Mouse (Mus musculus) limb, embryonic 11.5 days (tissue): ENCODE results near the gene Prkca. TPM values are rescaled to one million over a fixed set of nuclear protein-coding genes. Genes with fewer than 3 reads are reported as not detected.

ENCODE experiments used
- ATAC-seq: fragments of 200-750 bp; cut with Nextera tagmentation; 2 replicates; pipeline ENCODE4 v1.8.0; 2017; ENCODE audit warnings: low read depth; ENCODE audit not compliant: insufficient number of reproducible peaks, low FRiP score, low TSS enrichment
- DNase-seq: peaks from one replicate; pipeline ENCODE4 v3.0.0-alpha.2; 2015; ENCODE audit warnings: low spot score
- H3K27ac ChIP-seq: fragments of 300-500 bp; sonication (generic); replicated peaks from 2 replicates; pipeline ENCODE4 v1.5.1; 2014; ENCODE audit warnings: low read depth, mild to moderate bottlenecking, low read length
- H3K27me3 ChIP-seq: fragments of 300-500 bp; sonication (generic); 2 replicates; pipeline ENCODE4 v1.6.1; 2014; ENCODE audit warnings: mild to moderate bottlenecking, low read length, mixed read lengths; ENCODE audit not compliant: control insufficient read depth, insufficient read depth
- H3K36me3 ChIP-seq: fragments of 300-500 bp; sonication (generic); 2 replicates; pipeline ENCODE4 v1.6.1; 2014; ENCODE audit warnings: mild to moderate bottlenecking, low read length, moderate library complexity, mixed read lengths; ENCODE audit not compliant: control insufficient read depth, insufficient read depth
- H3K4me1 ChIP-seq: fragments of 300-500 bp; sonication (generic); 2 replicates; pipeline ENCODE4 v1.6.1; 2014; ENCODE audit warnings: low read length, mixed read lengths; ENCODE audit not compliant: control insufficient read depth, insufficient read depth
- H3K4me2 ChIP-seq: fragments of 300-500 bp; sonication (generic); 2 replicates; pipeline ENCODE4 v1.6.1; 2014; ENCODE audit warnings: low read depth, mild to moderate bottlenecking, moderate library complexity; ENCODE audit not compliant: severe bottlenecking
- H3K4me3 ChIP-seq: fragments of 300-500 bp; sonication (generic); 2 replicates; pipeline ENCODE4 v1.5.1; 2014; ENCODE audit warnings: low read depth, low read length
- H3K9ac ChIP-seq: fragments of 300-500 bp; sonication (generic); 2 replicates; pipeline ENCODE4 v1.6.1; 2014; ENCODE audit warnings: mild to moderate bottlenecking, low read length
- H3K9me3 ChIP-seq: fragments of 300-500 bp; sonication (generic); 2 replicates; pipeline ENCODE4 v1.6.1; 2016; ENCODE audit warnings: low read length; ENCODE audit not compliant: control insufficient read depth
- WGBS: fragments of 180-500 bp; shearing (Covaris S2); extraction: QIAGEN DNeasy Blood & Tissue Kit; methylation state at CpG from one replicate; pipeline ENCODE4 v1.1.7; 2014; 5-methylcytosine and 5-hydroxymethylcytosine counted together
- polyA plus RNA-seq: library from polyadenylated mRNA; unstranded; fragments of >200 nt; fragmentation: Nextera tagmentation; extraction: Ambion mirVana; gene quantifications from 2 replicates; pipeline ENCODE4 v1.2.1, GENCODE M21; 2014

Gene Prkca
- polyA plus RNA-seq, 1 experiment from 2014 or later, result 6.3 TPM

DNA sequence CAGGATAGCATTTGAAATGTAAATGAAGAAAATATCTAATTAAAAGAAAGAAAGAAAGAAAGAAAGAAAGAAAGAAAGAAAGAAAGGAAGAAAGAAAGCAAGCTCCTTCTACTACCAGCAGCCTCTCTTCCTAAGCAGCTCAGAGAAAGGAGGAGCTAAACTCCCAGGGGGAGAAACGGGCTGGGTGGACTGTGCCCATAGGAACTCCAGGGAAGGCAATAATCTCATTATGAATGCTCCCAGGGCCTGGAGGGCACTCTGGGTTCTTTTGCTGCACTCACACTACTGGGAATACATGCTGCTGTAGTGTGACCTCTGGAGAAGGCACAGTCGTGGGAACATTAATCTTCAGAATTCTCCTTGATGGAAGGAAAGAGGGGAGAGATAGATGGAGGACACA is 107.5 kb downstream of the Prkca start:
- Histone ChIP-seq H3K4me2 (no peak overlapping the region), H3K4me3 (no peak overlapping the region), H3K4me1 (peaks cover 18% of the 10 kb centered on the region), H3K36me3 (no peaks in the 10 kb centered on the region), H3K27me3 (no peaks in the 10 kb centered on the region), H3K9ac (no peak overlapping the region), H3K27ac (no peak overlapping the region), H3K9me3 (no peaks in the 10 kb centered on the region)
- 26% methylated on average over 2 of the region's 2 CpGs for WGBS
- ATAC-seq, result no peak
- DNase-seq, result no peak

DNA sequence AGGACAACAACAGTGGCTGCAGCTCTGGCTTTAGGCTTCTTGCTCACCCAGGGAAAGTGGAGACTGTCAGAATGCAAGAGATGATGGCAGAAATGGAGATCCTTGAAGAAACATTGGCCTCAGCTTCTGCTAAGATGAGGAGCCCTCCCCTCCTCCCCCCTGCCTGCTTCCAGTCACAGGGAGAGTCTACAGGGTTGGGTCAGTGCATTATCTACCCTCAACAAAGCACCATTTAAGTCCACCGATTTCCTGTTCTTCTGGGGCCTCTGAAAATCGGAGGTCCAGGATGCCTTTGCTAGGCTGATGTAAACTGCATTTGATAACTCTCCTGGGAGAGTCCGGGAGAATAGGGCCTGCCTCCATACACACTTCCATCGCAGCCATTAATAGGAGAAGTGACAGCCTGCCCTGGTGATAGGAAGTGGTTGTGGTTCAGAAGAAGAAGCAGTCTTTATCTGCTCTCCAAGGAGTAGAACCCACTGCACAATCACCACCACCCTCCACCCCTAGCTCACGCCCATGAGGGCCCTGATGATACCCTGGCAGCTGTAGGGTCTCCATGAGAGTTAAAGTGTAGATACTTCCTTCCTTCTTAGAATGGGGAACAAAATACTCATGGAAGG is 108.5 kb downstream of the Prkca start:
- Histone ChIP-seq H3K9me3 (no peaks in the 10 kb centered on the region), H3K4me3 (no peak overlapping the region), H3K27me3 (no peaks in the 10 kb centered on the region), H3K4me2 (no peak overlapping the region), H3K4me1 (peaks cover 18% of the 10 kb centered on the region), H3K9ac (no peak overlapping the region), H3K36me3 (no peaks in the 10 kb centered on the region), H3K27ac (no peak overlapping the region)
- 78% methylated on average over 5 of the region's 5 CpGs for WGBS
- no peak for DNase-seq
- no peak for ATAC-seq

DNA sequence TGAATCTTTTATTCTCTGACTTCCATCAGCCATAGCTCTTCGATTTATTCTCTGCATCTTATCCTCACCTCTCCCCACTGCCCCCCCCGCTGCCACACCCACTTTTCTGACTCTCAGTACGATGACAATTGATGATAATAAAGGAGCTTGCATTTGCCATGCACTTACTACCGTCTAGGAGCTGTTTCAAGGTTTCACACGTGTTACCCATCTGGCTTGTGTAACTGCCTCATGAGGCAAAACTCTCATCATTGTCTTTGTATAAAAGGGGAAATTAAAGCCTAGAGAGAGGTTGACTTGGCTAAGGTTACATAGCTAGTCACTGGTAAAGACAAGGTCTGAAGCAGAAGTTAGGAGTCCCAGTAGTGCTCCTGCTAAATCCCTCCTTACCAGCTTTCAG is 110.7 kb downstream of the Prkca start:
- Histone ChIP-seq H3K4me2 (no peak overlapping the region), H3K4me3 (no peak overlapping the region), H3K9me3 (no peaks in the 10 kb centered on the region), H3K4me1 (peaks cover 7% of the 10 kb centered on the region), H3K27me3 (no peaks in the 10 kb centered on the region), H3K36me3 (no peaks in the 10 kb centered on the region), H3K9ac (no peak overlapping the region), H3K27ac (no peak overlapping the region)
- no peak for ATAC-seq
- no peak for DNase-seq
- 74% methylated on average over 5 of the region's 5 CpGs for WGBS

- Histone ChIP-seq H3K9ac (no peak overlapping the region), H3K9me3 (no peaks in the 10 kb centered on the region), H3K36me3 (no peaks in the 10 kb centered on the region), H3K27ac (no peak overlapping the region), H3K4me2 (no peak overlapping the region), H3K4me3 (no peak overlapping the region), H3K4me1 (peaks cover 3% of the 10 kb centered on the region; the same call in 1 of the 2 replicates), H3K27me3 (no peaks in the 10 kb centered on the region)
- WGBS, result 93% methylated on average over 4 of the region's 4 CpGs
- no peak for ATAC-seq
- DNase-seq, result no peak
Measured at GRCm38 (mm10) chr11:108230101-108230500, 113.6 kb downstream of the Prkca start.

DNA sequence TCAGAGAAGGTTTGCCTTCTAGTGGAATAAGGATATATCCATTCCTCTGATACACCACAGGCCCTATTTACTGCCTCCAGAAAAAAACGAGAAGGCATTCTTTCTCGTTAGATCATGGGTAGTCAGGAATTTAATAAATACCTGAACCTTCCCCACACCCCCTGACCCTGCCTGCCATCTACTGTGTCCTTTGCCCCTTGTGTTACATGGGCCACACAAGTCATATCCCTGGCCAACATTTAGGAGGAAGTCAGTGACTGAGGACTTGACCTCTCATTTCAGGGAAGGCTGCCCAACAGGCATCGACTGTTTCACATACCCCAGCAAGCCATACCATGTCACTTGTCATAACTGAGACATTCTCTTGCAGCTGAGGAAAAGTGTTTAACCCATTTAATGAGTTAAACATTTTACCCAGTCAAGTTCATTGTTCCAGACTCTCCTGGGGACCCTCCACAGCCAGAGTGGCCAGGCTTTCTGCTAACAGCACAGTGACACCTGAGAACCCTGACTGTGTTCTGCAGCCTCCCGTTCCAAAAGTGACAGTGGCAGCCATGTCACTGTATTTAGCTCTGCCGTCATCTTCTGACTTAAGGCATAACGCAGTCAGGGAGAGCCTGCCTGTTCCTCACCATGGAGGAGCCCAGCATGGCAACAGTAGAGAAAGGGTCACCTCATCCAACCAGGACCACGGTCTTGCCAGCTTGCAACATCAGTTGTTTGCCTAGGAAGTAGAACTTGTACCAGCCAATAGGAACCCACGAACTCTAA is 114.4 kb downstream of the Prkca start:
- Histone ChIP-seq H3K4me1 (peaks cover 3% of the 10 kb centered on the region; the same call in 1 of the 2 replicates), H3K27ac (no peak overlapping the region), H3K36me3 (no peaks in the 10 kb centered on the region), H3K4me3 (no peak overlapping the region), H3K9ac (no peak overlapping the region), H3K9me3 (no peaks in the 10 kb centered on the region), H3K4me2 (no peak overlapping the region), H3K27me3 (no peaks in the 10 kb centered on the region)
- WGBS, result 66% methylated on average over 8 of the region's 8 CpGs
- ATAC-seq (no peak), DNase-seq (no peak)

DNA sequence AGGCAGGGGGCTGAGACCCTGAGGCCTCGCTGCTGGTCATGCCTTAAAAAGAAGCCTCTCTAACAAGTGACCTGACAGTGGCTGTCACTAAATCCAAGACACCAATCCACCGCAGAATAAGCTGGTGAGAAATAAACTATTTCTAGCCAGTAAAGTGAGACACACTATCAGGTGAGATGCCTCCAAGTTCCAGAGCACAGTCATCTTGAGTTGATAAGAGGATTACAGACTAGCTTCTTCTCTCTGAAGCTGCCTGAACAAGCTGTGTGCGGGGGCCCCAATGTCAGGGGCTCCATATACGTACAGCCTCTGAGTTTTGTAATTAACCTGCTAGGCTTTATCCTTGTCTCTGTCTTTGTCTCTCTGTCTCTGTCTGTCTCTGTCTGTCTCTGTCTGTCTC is 115.2 kb downstream of the Prkca start:
- no peaks in the 10 kb centered on the region for H3K9me3 ChIP-seq
- no peak overlapping the region for H3K9ac ChIP-seq
- WGBS, result 84% methylated on average over 4 of the region's 4 CpGs
- no peak overlapping the region for H3K27ac ChIP-seq
- no peaks in the 10 kb centered on the region for H3K36me3 ChIP-seq
- no peak overlapping the region for H3K4me2 ChIP-seq
- no peak overlapping the region for H3K4me3 ChIP-seq
- ATAC-seq, result no peak
- DNase-seq, result no peak
- peaks cover 4% of the 10 kb centered on the region for H3K4me1 ChIP-seq
- H3K27me3 ChIP-seq, result no peaks in the 10 kb centered on the region

- peaks cover 9% of the 10 kb centered on the region for H3K4me1 ChIP-seq
- no peaks in the 10 kb centered on the region for H3K9me3 ChIP-seq
- H3K9ac ChIP-seq, result no peak overlapping the region
- ATAC-seq (no peak), DNase-seq (no peak)
- no peaks in the 10 kb centered on the region for H3K27me3 ChIP-seq
- no peak overlapping the region for H3K27ac ChIP-seq
- no peak overlapping the region for H3K4me3 ChIP-seq
- no peaks in the 10 kb centered on the region for H3K36me3 ChIP-seq
- 88% methylated on average over 5 of the region's 5 CpGs for WGBS
- no peak overlapping the region for H3K4me2 ChIP-seq
Measured at GRCm38 (mm10) chr11:108226248-108226647, 117.5 kb downstream of the Prkca start.

DNA sequence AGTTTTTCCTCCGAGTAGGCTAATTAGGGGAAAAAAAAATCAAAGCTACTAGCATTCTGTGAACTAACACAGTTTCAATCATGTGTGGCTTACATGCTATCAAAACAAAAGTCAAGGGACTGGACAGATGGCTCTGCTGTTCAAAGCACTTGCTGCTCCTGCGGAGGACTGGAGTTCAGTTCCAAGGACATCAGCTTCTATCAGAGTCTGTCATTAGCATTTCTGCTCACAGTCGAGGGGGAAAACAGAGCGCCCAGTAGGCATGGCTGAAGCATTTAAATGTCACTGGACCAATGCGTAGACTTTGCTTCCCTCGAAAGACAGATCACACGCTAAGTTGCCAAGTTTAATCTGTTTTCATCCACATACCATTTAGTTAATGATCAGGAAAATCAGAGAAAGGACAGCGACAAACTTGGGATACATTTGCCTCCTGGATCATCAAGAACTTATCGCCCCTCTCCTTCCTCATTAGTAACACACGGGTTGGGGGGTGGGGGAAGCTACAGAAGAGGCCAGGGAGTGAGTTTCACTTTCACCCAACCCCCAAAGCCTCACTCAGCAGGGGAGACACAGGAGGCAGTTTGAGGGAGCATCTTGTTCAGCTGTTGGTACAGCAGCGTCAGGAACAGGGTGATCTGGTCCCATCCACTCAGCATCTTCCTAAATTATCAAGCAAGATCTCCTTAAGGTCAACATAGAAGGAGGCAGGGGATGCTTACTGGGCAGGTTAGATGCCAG is 119.3 kb downstream of the Prkca start:
- DNase-seq (no peak), ATAC-seq (no peak)
- Histone ChIP-seq H3K27me3 (no peaks in the 10 kb centered on the region), H3K4me3 (no peak overlapping the region), H3K4me1 (peaks cover 9% of the 10 kb centered on the region), H3K36me3 (no peaks in the 10 kb centered on the region), H3K27ac (no peak overlapping the region), H3K9ac (no peak overlapping the region), H3K4me2 (no peak overlapping the region), H3K9me3 (no peaks in the 10 kb centered on the region)
- WGBS, result 57% methylated on average over 11 of the region's 11 CpGs
